Mouse (Mus musculus) cerebellum, adult 11 months (tissue): ENCODE results near the gene Drc1.

ENCODE experiments used
- DNase-seq: peaks from one replicate; pipeline ENCODE4 v3.0.0; 2022

Gene Drc1

DNA sequence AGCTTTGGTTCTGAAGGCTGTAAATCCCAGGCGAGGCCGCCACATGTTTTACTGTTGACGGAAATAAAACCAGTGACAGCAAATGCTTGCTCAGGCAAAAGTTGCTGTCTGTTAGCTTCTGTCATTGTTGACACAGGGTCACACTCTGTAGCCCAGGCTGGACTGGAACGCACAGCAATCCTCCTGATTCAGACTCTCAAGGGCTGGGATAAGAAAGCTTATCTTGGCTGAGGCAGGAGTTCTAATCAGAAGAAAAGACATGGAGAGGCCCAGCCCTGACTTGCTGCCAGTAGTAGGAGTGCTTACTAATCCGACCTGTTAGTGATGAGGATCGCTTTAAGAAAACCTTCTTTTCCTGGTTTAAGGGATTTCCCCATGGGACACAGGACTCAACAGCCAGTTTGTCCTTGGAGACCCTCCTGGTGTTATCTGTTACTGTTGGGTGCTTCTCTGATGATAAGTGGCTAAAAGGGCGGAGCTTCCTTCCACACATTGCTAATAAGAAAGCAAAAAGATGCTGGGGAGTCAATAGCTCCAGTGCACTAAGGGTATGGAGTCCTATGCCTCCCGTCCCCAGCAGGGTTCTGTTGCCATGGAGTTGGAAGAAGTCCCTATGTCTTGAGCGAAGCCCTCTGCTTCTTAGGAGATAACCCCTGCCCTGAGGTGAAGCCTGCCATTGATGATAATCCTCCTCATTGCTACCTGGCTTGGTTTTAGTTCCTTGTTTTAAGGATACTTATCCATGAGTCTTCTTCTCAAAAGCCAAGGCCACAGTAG lies 6.1 kb downstream of the Drc1 start:
- DNase-seq: no peak

DNA sequence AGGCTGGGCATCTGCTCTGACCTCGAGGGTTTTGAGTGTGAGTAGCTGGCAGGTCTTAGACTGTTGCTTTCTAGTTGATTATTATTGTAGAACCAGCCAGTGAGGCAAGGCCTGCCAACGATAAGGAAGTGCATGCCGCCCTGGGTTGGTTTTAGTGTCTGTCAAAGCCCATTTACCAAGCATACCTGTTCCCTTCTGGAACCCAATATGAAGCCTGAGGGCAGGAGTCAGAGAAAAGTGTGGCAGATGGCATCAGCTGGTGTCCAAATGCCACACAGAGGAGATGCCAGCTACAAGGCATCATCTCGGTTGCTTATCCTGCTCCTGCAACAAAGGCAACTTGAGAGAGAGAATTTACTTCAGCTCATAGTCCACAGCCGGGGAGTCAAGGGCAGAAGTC lies 59.6 kb downstream of the Drc1 start:
- peak; percentile 71 for DNase-seq

DNA sequence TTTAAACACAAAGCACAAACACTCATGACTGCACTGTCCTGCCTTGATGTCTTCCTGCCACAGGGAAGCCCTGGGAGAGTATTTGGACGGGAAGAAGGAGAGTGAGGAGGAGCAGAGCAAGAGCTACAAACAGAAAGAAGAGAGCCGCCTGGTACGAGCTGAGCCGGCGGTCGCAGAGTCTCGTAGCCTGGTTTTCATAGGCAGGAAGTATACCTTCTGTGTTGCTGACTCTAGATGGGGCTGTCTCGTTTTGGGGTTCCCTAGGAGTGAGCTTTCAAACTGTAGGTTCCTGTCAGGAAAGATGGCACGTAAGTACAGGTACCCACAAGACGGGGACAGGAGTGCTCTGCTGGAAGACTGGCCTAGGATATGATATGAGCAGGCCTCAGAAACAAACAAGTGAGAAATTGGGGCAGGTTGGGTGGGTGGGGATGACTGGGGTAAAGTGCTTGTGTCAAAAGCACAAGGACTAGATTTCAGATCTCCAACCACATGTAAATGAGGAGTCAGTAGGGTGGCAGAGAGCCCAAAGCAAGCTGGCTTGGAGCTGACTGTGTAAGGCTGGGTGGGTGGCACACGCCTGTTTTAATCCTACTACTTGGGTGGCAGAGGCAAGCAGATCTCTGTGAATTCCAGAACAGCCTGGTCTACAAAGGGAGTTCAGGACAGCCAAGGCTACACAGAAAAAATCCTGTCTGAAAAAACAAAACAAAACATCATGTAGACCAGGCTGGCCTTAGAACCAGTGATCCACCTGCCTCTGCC lies 60.6 kb downstream of the Drc1 start:
- DNase-seq: no peak

DNA sequence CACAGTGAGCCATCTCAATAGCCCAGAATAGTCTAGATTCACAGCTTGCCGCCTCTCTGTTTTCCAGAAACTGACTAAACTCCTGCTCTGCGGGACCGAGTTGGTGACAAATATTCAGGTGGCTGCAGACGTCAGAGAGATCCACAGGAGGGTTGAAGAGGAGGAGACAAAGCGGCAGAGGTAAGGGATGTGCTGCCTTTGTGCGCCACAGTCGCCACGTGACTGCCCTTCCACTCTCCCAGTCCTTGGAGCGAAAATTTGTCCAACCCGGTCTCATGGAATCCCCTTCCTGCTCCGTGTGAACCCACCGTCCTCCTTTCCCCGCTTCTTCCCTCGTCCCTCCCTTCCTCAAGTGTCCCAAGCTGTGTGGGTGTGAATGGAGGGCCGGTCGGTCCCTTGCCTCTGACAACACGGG lies 61.4 kb downstream of the Drc1 start:
- DNase-seq: peak; percentile 20

DNA sequence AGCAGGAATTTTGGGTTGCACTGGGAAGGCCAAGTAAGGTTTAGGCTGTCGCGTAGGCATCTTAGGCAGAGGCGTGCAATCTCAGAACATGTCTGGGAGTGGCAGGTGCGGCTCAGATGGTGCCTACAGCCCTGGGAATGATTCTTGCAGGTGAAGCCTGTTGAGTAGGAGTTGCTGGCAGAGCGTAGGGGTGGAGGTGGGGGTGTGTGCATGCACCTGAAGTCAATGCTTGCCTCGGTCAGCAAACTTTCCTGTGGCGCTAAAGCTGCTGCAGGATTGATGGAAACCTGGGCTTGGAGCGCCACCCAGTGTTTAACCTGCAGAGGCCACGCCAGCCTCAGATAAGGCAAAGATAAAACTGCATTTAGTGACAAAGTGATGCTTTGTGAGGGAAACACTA lies 61.9 kb downstream of the Drc1 start:
- peak; percentile 61 for DNase-seq

DNA sequence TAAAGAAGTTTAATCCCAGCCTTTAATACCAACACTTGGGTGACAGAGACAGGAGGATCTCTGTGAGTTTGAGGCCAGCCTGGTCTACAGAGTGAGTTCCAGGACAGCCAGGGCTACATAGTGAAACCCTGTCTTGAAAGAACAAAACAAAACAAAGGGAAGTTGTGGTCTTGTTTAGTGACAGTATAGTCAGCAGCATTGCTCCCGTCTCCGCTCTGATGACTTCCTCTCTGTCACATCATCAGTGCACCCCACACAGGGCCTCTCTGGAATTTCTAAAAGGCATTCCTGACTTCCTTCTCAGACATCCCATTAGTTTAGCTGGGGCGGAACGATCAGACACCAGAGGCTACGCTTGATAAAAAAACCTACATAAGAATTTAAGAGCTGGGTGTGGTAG lies 62.7 kb downstream of the Drc1 start:
- DNase-seq: no peak

DNA sequence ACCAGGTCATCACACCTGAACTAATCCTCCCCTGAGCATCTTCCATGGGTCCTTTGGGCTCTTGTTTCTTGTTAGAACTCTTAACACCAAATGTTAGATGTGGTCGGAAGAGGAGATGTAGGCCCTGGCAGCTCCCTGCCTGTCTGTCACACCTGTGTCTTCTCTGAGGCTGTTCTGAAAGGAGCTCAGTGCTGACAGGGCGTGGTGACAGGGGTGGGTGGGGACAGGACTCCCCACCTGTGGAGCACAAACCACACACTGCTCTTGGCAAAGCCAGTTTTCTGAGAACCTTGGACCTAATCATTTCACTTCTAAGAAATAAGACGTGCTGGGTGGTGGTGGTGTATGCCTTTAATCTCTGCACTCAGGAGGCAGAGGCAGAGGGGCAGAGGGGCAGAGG lies 72.4 kb downstream of the Drc1 start:
- no peak for DNase-seq

DNA sequence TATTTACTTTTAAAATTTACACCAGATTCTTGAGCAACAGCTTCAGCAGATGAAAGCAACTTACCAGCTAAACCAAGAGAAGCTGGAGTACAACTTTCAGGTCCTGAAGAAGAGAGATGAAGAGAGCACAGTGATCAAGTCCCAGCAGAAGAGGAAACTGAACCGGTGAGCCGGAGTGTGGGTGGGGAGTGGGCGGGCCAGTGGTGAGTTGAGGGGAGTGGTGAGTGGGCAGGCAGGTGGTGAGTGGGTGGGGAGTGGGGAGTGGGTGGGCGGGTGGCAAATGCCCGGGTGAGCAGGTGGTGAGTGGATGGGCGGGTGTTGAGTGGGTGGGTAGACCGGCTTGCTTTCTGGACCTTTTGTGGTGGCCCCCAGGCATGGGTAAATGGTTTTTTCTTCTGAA lies 73.9 kb downstream of the Drc1 start:
- no peak for DNase-seq

DNA sequence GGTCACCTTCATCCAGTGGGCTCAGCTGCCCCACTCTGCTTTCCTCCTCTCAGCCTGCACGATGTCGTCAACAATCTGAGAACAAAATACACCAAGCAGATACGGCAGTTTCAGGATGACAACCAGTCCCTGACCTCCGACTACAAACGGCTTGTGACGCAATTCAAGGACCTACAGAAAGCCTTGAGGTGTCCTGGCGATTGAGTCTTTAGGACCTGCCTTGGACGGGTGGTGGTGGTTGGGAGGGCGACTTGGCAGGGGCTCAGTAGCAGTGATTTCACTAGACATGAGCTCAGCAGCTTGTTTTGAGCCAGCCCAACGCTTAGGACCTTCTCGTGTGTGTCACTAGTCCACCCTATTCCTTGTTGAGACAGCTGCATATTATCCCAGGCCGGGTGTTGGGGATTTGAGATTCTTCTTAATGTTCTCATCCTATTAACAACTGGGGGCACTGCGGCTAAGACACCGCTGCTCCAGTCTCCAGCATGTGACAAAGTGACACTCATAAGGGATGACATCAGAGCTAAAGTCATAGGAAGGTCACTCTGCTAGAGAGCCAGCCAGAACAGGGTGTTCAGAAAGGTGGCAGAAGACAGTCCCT lies 74.5 kb downstream of the Drc1 start:
- DNase-seq: no peak

DNA sequence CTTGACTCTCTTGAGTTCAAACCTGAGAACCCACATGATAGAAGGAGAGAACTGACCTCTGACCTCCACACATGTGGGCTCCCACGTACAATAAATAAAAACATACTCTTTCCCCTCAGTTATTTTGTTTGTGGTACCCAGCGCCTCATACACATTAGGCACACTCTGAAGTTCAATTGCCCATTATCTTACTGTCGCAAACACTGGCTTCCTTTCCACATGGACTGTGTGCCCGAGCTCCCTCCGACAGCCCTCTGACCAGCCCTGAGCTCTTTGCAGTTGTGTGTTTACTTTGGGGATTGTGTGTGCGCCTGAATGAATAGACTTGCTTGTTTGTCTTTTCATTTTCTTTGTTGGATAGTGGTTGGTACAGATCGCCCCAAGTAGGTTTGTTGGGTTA lies 75.5 kb downstream of the Drc1 start:
- no peak for DNase-seq

DNA sequence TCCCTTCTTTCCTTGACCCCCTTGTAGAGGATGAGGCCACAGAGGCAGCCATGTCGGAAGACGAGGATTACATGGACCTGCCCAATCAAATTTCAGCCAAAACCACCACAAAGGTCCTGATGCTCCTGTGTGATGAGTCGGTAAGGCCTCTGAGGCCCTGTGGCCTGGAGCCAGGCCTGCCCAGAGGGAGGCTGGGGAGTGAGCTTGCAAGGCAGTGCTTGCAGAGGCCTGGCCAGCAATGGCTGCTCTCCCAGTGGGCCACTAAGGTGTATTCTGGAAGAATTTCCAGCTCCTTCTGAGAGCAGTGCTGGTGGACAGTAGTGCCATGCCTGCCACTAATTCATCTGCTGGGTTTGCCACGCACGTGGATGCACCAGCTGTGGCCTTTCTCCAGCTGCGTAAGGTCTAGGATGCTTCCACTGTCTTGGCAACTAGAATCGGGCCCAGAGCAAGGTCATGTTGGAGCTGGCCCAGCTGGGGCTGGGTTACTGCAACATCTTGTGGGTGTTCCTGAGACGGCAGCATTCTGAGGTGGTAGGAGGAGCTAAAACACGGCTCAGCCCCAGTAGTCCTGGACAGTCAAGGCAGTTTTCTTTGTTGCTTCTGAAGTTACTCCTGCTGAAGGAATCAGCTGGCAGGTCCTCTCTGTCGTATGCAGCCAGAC lies 77.4 kb downstream of the Drc1 start:
- DNase-seq: no peak

DNA sequence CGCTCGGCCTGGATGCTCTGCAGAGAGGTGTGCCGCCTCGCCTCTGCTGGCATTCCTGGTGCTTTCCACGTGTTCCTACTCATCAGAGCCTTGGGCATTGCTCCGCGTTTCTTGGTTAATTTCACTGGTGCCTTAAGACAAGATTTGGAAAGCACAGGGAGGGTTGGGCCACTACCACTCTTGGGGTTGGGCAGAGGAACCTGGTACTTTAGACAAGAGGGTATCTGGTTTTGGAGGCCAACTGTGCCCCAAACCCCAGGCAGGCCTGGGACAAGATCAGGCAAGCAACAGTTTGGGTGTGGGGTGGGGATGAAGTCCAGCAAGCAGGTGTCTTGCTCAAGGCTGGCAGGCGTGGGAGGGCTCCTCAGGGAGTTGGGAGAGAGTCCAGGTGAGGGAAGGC lies 86.2 kb downstream of the Drc1 start:
- no peak for DNase-seq

DNA sequence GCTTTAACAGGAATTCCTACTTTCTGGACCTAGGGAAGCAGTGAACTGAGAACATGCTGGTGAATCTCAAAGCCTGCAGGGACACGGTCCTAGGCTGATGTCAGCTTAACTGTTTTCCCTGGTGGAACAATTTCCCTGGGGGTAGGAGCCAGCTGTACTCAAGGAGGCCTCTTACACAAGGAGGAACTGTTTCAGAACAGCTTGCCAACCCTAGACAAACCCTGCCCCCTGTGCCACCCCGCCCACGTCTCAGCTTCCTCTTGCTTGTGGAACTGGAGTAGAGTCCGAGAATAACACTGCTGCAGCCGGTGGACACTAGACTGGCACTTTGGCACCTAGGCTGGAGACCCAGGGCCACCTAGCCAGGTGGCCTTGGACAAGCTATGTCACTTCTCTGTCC lies 88.2 kb downstream of the Drc1 start:
- no peak for DNase-seq

DNA sequence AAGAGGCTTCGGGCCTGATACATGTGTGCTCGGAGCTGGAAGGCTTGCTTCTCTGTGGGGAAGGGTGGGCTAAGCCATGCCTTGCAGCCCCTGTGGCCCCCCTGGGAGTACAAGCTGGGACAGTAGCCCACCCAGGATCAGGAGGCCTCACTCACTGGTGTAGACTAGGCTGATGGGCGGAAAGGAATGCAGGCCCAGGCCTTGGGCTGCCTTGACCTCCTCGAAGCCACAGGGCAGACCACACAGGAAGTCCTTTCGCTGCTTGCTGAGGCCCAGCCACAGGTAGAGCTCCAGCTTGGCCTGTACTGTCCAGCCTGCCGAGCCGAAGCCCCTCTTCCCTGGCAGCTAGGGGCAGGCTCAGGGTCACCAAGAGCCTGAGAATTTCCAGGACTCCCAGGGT lies 101.7 kb downstream of the Drc1 start:
- no peak for DNase-seq

DNA sequence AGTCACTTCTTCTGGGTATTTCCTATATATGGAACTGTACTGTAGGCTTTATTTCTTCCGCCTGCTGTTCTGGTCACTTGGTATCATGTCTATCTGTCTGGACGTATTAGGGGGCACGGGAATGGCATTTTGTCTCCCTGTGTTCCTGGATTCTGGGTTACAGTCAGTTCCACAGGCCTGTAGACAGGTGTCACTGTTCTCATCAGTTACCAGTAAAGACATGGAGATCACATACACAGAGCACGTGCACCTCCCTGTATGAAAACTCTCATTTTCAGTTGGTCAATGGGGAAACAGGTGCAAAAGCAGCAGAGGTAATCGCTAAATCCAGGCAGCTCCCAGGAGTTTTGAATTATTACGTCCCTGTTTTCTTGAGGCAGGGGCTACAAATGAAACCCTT lies 106.5 kb downstream of the Drc1 start:
- no peak for DNase-seq

DNA sequence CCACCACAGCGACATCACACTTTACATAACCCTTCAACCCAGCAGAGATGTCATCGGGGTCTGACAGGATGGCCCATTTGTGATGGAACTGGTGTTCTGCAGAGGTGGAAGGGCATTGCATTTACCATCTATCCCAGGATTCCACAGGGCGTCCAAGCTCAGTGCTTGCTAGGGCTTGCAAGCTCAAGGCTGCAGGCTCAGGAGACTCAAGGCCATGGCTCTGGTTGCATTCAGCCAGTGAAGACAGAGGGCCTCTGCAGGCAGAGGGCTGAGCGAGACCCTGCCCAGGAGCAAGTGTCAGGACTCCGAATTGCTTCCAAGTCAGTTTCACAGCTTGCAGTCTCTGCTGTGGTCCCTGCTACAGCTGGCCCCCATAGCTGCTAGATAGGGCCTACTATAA lies 108.6 kb downstream of the Drc1 start:
- no peak for DNase-seq

DNA sequence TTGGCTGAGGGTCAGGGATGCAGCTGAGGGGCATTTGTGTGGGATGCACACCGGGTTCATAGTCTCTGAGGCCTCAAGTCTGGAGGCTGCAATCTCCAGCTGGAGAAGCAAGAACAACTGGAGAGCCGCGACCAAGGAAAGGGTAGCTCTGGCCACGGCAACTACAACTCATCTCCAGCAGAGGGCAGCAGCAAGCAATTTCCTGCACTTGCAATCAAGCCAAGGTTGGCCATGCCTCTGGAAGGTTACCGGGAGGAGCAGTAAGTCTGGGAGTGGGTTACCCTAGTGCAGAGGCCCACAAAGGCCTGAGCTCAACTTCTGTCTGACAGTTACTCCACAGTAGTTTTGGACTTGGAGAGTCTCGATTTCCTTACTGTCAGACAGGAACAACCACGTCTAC lies 110.3 kb downstream of the Drc1 start:
- DNase-seq: peak; percentile 46

DNA sequence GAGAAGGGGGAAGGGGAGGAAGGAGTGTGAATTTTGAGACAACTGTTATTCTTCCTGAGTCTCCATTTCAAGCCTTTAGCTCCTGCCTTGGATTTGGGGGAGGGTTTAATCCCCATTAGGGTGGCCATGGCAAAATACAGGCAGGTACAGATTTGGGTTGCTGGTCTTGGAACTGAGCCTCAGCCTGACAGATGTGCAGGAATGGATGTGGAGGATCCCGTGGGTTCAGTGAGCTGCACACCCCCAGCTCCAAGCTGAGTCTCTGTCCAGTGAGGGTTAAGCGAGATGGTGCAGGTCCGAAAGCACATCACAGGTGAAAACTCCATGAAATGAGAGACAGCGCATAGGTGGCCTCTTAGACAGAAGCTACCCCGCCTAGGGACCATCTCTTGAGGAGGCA lies 119.3 kb downstream of the Drc1 start:
- no peak for DNase-seq

DNA sequence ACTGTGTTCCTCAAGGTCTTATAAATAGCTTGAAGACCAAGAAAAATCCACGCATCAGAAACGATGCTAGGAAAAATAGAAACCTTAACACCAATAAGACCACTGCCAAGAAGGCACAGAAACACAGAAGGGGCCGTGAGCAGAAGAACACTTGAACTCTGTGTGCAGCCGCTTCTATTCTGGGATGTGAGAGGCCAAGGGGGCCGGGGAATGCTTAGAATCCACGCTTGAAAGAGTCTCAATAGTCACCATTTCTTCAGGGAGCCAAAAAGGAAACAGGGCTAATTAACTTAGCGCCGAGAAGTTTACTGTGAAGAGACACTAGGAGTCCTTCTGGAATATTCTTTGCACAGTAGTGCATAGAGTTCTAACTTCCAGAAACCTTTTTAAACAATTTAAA lies 120.0 kb downstream of the Drc1 start:
- DNase-seq: no peak

DNA sequence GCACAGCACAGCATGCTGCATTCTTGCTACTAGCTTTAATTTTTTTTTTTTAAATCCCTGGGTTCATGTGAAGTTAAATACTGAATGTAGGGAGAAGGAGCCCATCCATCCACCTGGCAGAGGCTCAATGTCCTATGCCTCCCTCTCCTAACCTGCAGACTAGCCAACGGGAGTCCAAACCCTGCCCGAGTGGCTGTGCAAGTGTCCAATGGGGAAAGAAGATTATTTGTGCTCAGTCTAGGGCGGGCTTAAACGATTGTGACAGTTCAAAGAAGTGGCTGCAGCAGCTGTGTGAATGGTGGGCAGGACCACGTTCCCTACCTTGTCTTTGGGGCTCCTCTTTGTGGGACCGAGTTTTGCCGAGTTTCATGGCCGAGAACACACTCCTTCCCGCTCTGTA lies 125.7 kb downstream of the Drc1 start:
- DNase-seq: no peak

DNA sequence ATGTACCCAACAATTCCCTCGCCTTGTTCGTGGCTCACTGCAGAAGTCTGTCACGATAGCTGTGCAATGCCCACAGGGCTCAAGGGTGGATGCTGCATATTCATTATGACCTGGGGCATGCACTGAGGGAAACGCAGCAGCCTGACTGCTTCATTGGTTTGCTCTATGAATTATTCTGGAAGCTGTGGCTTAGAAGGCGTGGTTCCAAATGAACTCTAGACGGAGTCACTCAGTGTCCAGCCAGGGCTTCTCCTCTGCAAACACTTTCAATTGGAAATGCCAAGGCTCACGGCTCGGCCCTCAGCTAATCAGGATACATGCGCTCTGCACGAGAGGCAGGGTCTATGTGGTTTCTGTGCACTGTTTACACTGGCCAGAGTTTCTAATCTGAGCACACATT lies 130.3 kb downstream of the Drc1 start:
- no peak for DNase-seq

DNA sequence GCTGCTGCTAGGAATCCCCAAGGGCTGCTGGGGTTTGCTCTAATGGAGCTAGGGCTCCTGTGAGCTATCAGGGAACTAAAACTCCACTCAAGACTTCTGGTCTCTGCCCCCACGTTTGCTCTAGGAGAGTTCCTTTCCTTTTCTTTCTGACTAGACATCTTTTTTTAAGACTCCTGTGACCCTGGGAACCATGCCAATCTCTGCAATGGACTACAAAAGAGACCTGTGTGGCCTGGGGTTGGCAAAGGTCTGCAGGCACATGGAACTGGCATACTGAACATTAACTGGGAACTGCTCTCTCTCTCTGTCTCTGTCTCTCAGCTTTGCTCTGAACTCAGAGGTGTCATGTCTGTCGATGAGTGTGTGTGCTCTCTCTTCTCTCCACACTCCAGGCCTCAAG lies 134.2 kb downstream of the Drc1 start:
- no peak for DNase-seq

DNA sequence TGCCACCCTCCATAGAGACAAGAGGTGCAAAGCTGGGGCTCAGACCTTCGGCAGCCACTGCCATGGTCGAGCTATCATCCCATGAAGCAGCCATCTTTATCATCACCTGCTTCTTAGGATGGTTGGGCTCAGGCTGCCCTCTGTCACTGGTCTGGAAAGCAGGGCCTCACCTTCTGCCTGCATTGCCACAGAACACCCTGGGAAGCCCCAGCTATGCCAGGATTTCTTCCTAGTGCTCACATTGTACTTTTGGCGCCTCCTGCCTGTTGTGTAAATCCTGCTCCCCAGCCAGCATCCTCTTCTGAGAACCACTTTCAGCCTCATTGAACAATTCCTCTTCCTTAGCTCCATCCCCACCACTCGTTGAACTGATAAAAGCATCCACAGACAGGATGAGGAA lies 134.7 kb downstream of the Drc1 start:
- no peak for DNase-seq
